Mouse (Mus musculus) B cell, adult 67 days (primary cell): Measurements from ENCODE around the gene Zkscan3. TPM values are rescaled to one million over a fixed set of nuclear protein-coding genes. Genes with fewer than 3 reads are reported as not detected.

Source experiments
- total RNA-seq, 2 experiments: library from RNA; stranded (reverse); gene quantifications; 4 replicates each; pipeline ENCODE4 v1.2.4; 2023

The Zkscan3 gene
- 10 to 100 TPM; 66.9 to 70.3 TPM for total RNA-seq

GRCm38 (mm10) chr13:21402287-21402846, at the start of gene Zkscan3:
TSS of gene Zkscan3 (minus strand) at chr13:21402755.

DNA sequence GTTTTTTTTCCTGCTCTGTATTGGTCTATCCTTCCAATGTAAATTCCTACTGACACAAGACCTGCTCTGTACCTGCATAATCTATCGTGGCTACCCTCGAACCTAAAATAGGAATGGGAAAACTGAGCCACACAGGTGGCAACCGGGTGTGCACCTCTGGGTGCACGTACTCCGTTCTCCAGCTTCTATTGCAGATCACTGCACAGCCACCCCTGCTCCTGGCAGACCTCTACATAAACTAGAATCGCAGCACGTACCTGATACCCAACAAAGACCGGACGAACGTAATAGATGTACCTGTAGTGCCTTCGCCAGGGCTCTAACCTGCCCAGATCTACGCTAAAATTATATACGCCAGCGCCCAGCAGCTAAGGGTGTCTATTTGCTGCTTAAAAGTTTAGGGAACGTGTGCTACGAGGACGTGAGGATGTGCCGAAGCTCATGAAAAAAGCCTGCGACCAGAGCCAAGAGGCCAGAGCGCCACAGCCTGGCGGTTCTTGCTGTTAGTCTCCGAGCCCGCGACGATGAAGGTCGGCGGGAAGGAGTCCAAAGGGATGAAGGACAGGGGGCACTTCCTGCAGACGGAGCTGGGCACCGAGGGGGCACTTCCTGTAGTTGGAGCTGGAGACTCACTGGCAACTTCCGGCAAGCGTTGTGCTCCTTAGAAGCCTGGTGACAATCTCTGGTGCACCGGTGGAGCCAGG, 38.1 kb upstream of the Zkscan3 start, which contains the start of gene Pgbd1:
Gene Pgbd1 (minus strand): TSS at position 556 of the 704 bp plus-strand sequence.

DNA sequence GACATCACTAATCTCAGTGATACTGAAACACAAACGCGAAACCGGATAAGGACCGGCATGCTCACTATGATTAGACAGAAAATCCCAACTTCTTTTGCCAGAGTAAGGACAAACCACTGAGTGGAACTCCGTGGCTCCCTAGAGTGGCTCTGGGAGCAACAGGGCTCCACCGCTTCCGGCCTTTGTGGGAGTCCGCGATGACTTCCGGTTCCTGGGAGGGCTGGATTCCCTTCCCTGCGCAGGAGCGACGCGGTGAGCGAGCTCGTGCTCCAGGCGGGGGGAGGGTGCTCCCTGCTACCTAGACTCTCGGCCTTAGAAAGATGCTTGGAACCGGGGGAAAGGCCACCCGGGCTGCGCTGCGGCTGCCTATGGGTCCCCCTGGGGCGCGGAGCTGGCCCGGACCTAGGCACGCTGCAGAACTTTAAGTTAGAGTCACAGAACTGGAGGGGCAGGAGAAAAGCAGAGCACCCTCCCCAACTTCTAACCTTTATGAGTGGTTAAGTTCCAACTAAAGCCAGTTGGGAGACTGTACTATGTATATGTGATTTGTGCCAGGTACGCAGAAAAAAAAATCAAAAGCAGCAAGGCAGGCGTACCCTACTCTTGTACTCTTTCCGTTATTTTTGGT, 39.8 kb downstream of the Zkscan3 start, which contains the start of gene Zscan12:
Gene Zscan12 (plus strand): TSS at position 200 of the 628 bp plus-strand sequence.

DNA sequence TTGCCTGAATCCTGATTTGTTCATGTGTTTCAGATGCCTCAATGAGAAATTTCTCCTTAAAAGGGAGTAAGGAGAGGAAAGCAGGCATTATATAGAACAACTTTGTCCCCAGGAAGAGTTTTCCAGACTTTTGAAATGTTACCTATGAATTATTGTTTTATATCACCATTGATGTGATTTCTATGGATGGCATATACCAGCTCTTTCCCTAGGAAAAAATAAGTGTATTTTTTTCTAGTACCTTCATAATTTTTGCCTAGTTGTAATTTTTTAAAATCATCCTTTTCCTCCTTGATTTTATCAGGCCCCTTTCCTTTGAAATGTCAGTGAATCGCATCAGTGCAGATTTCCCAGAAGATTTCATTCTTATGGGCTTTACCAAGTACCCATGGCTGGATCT, 55.9 kb downstream of the Zkscan3 start, which contains the start of gene Olfr1367:
Gene Olfr1367 (plus strand): TSS at position 301 of the 400 bp plus-strand sequence.

Other genes with a start within 250 kb of the Zkscan3 start
- 100 to 1,000 TPM; 110 to 112 TPM for gene Trim27, start 223.3 kb downstream of the Zkscan3 start, total RNA-seq
- not detected for gene Gpx5, start 110.0 kb downstream of the Zkscan3 start, total RNA-seq
- not detected for gene Gpx6, start 90.6 kb downstream of the Zkscan3 start, total RNA-seq
- gene Olfr1367, start 55.8 kb downstream of the Zkscan3 start, total RNA-seq, result not detected
- 1 to 10 TPM; 3.2 to 3.6 TPM for gene Zscan12, start 39.9 kb downstream of the Zkscan3 start, total RNA-seq
- under 1 TPM in 1 of 2 experiments, not detected in 1; 0.38 TPM for gene Pgbd1, start 38.3 kb upstream of the Zkscan3 start, total RNA-seq
- gene Zscan26, start 51.0 kb upstream of the Zkscan3 start, total RNA-seq, result 10 to 100 TPM; 44.5 to 50.7 TPM
- gene Nkapl, start 65.8 kb upstream of the Zkscan3 start, total RNA-seq, result not detected
- gene Zkscan4, start 76.2 kb upstream of the Zkscan3 start, total RNA-seq, result not detected
- not detected for gene Gm10065, start 76.7 kb upstream of the Zkscan3 start, total RNA-seq
- gene AK157302, start 92.5 kb upstream of the Zkscan3 start, total RNA-seq, result 1 to 10 TPM; 4.8 to 5.0 TPM
- 10 to 100 TPM; 11.7 to 12.4 TPM for gene Gm11273, start 98.7 kb upstream of the Zkscan3 start, total RNA-seq
- 10 to 100 TPM; 12.2 to 23.2 TPM for gene Zkscan8, start 128.4 kb upstream of the Zkscan3 start, total RNA-seq
- not detected for gene Olfr1366, start 140.1 kb upstream of the Zkscan3 start, total RNA-seq
- not detected for gene Olfr1535, start 157.1 kb upstream of the Zkscan3 start, total RNA-seq
- gene Olfr1364, start 179.0 kb upstream of the Zkscan3 start, total RNA-seq, result not detected
- gene Olfr1362, start 211.3 kb upstream of the Zkscan3 start, total RNA-seq, result not detected
- gene Olfr11, start 239.8 kb upstream of the Zkscan3 start, total RNA-seq, result not detected